In the genomic region with DNA sequence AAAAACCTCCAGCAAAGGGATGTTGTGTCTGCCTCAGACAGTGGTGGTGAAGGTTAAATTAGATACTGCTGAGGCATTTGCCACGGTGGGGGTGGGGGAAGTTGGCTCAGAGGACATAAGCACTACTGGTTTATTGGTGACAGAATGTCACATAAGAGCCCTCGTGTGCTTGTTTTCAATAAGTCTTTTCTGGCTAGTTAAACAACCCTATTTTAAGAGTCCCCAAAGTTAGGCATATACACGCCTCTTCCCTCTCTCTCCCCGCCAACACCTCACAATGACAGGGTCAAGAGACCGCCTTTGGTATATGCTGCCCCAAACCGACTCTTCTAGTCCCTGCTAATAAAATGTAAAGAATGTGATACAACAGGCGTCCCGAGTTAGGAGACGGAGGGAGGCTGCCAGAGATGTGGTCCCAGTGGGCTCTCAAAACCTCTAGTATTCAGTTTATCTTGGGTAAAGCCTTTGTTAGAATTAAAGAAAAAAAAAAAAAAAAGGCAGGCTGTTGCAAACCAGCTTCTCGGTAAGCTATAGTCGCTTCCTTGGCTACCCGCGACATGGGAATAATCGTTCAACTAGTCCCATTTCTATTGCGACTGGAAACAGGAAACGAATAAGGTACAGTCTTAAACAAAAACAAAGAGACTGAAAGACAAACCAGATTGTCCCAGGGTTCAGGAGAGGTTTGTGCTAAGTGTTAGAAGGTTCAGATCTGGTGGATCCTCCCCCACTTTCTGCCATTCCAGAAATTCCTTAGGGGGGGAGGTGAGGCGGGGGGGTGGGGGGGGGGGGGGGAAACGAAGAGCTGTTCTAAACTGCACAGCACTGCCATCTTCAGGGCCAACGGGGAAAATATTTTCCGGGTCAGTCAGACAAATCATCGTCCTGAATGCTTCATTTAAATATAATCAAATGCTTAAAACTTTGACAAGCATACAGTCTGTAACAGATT, we compare ENCODE assay signal across 8 mouse cellular contexts.
DNase-seq lines count a peak whose midpoint lies in the region; ATAC-seq and TF ChIP-seq lines count a peak whose summit lies in the region.

No protein-coding gene starts in this region.

- H3K79me3 ChIP-seq in C2C12 (ENCODE audit: low read depth): no peaks in the 10 kb centered on the region

- no peaks in the 10 kb centered on the region for H3K79me2 ChIP-seq in C2C12 (ENCODE audit: control insufficient read depth, insufficient read depth)

- peak overlapping the region; percentile 15 for H3K4me3 ChIP-seq in C2C12 (ENCODE audit: insufficient read depth, poor library complexity, severe bottlenecking)
- peak overlapping the region; percentile 45 for H3K4me3 ChIP-seq in embryonic facial prominence, embryonic 15.5 days (replicated peaks)
- H3K4me3 ChIP-seq in heart, embryonic 14.5 days (ENCODE audit: control insufficient read depth in 1 of 2, insufficient read depth in 1 of 2, low read depth in 1 of 2, low read length in 2 of 2): peak overlapping the region; percentile 43 to 44
- peak overlapping the region; percentile 35 for H3K4me3 ChIP-seq in kidney, postnatal 0 days (replicated peaks; ENCODE audit: low read depth, low read length)
- peak overlapping the region; percentile 49 for H3K4me3 ChIP-seq in liver, embryonic 12.5 days

- DNase-seq in adrenal gland, postnatal 4 days (ENCODE audit: low spot score in 2 of 2): peak; percentile 10 to 31
- DNase-seq in kidney, postnatal 0 days (ENCODE audit: low spot score): peak; percentile 94
- DNase-seq in natural killer cell, adult 2 months (ENCODE audit: low spot score in 2 of 2): peak; percentile 4 to 16
- DNase-seq in testis, postnatal 14 days (ENCODE audit: low spot score): peak; percentile 31

- H3K4me1 ChIP-seq in embryonic facial prominence, embryonic 15.5 days: peaks cover 16% of the 10 kb centered on the region; the same call in 1 of the 2 replicates
- H3K4me1 ChIP-seq in heart, embryonic 14.5 days (ENCODE audit: control insufficient read depth in 2 of 2, insufficient read depth in 2 of 2, low read length in 2 of 2): peaks cover 4 to 24% of the 10 kb centered on the region in 2 experiments
- no peaks in the 10 kb centered on the region; the same call in 1 of the 2 replicates for H3K4me1 ChIP-seq in kidney, postnatal 0 days (replicated peaks; ENCODE audit: insufficient read depth, low read length)
- H3K4me1 ChIP-seq in liver, embryonic 12.5 days: peaks cover 24% of the 10 kb centered on the region

- peak overlapping the region; percentile 3 for H3ac ChIP-seq in C2C12 (ENCODE audit: control insufficient read depth, insufficient read length, low read depth)

- no peak overlapping the region for H3K9ac ChIP-seq in embryonic facial prominence, embryonic 15.5 days
- H3K9ac ChIP-seq in heart, embryonic 14.5 days (ENCODE audit: low read length): peak overlapping the region; percentile 66
- peak overlapping the region; percentile 28; the same call in 1 of the 2 replicates for H3K9ac ChIP-seq in kidney, postnatal 0 days (ENCODE audit: low read depth, low read length)
- H3K9ac ChIP-seq in liver, embryonic 12.5 days: peak overlapping the region; percentile 46

- peak; percentile 51 for ATAC-seq in embryonic facial prominence, embryonic 15.5 days (ENCODE audit: insufficient number of reproducible peaks, low FRiP score, low TSS enrichment, low read depth)
- ATAC-seq in heart, embryonic 14.5 days (ENCODE audit: insufficient number of reproducible peaks, insufficient read depth, low FRiP score, low read depth): peak; percentile 78
- peak; percentile 75 for ATAC-seq in kidney, postnatal 0 days (replicated peaks; ENCODE audit: low FRiP score, low read depth)
- ATAC-seq in liver, embryonic 12.5 days: peak; percentile 42; the same call in 1 of the 2 replicates

- TF ChIP-seq CTCF in C2C12 (IDR thresholded peaks at IDR 0.05; ENCODE audit: control insufficient read depth, insufficient read depth, insufficient read length): peak; percentile 9
- peak; percentile 66 for TF ChIP-seq CTCF in kidney, postnatal 0 days (IDR thresholded peaks at IDR 0.05; ENCODE audit: low read depth)

- WGBS in embryonic facial prominence, embryonic 15.5 days: under 1% methylated on average over 21 of the region's 21 CpGs
- 1% methylated on average over 21 of the region's 21 CpGs for WGBS in heart, embryonic 14.5 days
- WGBS in kidney, postnatal 0 days: 2% methylated on average over 21 of the region's 21 CpGs
- WGBS in liver, embryonic 12.5 days (ENCODE audit: insufficient replicate concordance): 2% methylated on average over 21 of the region's 21 CpGs

- no peaks in the 10 kb centered on the region for H3K9me3 ChIP-seq in embryonic facial prominence, embryonic 15.5 days (replicated peaks)
- H3K9me3 ChIP-seq in heart, embryonic 14.5 days (ENCODE audit: control insufficient read depth, low read length): no peaks in the 10 kb centered on the region
- no peaks in the 10 kb centered on the region for H3K9me3 ChIP-seq in kidney, postnatal 0 days (replicated peaks; ENCODE audit: low read length)
- H3K9me3 ChIP-seq in liver, embryonic 12.5 days (replicated peaks): no peaks in the 10 kb centered on the region

- peak overlapping the region; percentile 78 for H3K27ac ChIP-seq in embryonic facial prominence, embryonic 15.5 days (replicated peaks)
- peak overlapping the region; percentile 92 to 93 for H3K27ac ChIP-seq in heart, embryonic 14.5 days (replicated peaks in 1 of 2; ENCODE audit: control insufficient read depth in 1 of 2, insufficient read depth in 1 of 2, low read depth in 2 of 2, low read length in 2 of 2)
- peak overlapping the region; percentile 73 for H3K27ac ChIP-seq in kidney, postnatal 0 days
- no peak overlapping the region for H3K27ac ChIP-seq in liver, embryonic 12.5 days

- H3K4me2 ChIP-seq in embryonic facial prominence, embryonic 15.5 days (replicated peaks): peak overlapping the region; percentile 60
- peak overlapping the region; percentile 80 for H3K4me2 ChIP-seq in heart, embryonic 14.5 days (ENCODE audit: low read length)
- H3K4me2 ChIP-seq in kidney, postnatal 0 days (ENCODE audit: low read length): peak overlapping the region; percentile 69
- peak overlapping the region; percentile 63 for H3K4me2 ChIP-seq in liver, embryonic 12.5 days

- H3K36me3 ChIP-seq in C2C12 (ENCODE audit: control insufficient read depth, insufficient read depth): no peaks in the 10 kb centered on the region
- H3K36me3 ChIP-seq in embryonic facial prominence, embryonic 15.5 days: no peaks in the 10 kb centered on the region
- H3K36me3 ChIP-seq in heart, embryonic 14.5 days (ENCODE audit: control insufficient read depth, insufficient read depth, low read length): no peaks in the 10 kb centered on the region
- H3K36me3 ChIP-seq in kidney, postnatal 0 days (ENCODE audit: insufficient read depth, low read length): no peaks in the 10 kb centered on the region
- no peaks in the 10 kb centered on the region for H3K36me3 ChIP-seq in liver, embryonic 12.5 days

- no peaks in the 10 kb centered on the region for H3K27me3 ChIP-seq in C2C12 (ENCODE audit: control insufficient read depth, insufficient read depth, insufficient read length)
- H3K27me3 ChIP-seq in embryonic facial prominence, embryonic 15.5 days: no peaks in the 10 kb centered on the region
- H3K27me3 ChIP-seq in heart, embryonic 14.5 days (ENCODE audit: control insufficient read depth, insufficient read depth, low read length): no peaks in the 10 kb centered on the region
- H3K27me3 ChIP-seq in kidney, postnatal 0 days (ENCODE audit: insufficient read depth, low read length): no peaks in the 10 kb centered on the region
- H3K27me3 ChIP-seq in liver, embryonic 12.5 days (replicated peaks): no peaks in the 10 kb centered on the region

TF ChIP-seq in C2C12, 6 proteins besides CTCF, POLR2A, EP300 and RAD21:
- no peak for TF ChIP-seq MAX (IDR thresholded peaks at IDR 0.05)
- no peak for TF ChIP-seq FOSL1 (IDR thresholded peaks at IDR 0.05; ENCODE audit: insufficient read depth, low read length, poor library complexity, severe bottlenecking)
- TF ChIP-seq CEBPB (IDR thresholded peaks at IDR 0.05; ENCODE audit: low read depth): no peak
- no peak for TF ChIP-seq USF1 (IDR thresholded peaks at IDR 0.05; ENCODE audit: low read depth)
- no peak for TF ChIP-seq MYOG (IDR thresholded peaks at IDR 0.05; ENCODE audit: control insufficient read depth, extremely low read depth, insufficient read length)
- no peak for TF ChIP-seq MYOD1 (IDR thresholded peaks at IDR 0.05; ENCODE audit: control insufficient read depth, insufficient read length, low read depth)

Comparison
In these comparisons a context has a peak if more than half of its experiments do, and no peak if none do; other contexts are left out.
1. DNase-seq: peak in every context shown above with its lines; median percentile 94 in kidney, postnatal 0 days; 31 in testis, postnatal 14 days; 20 in adrenal gland, postnatal 4 days; 10 in natural killer cell, adult 2 months.